Mouse (Mus musculus): ENCODE measurements at regions not wholly inside any gene's neighbourhood (a gene's known extent, or its start where the extent isn't known, plus 50 kb on each side); places are given as distances from the start of the nearest gene placed in this dataset.

DNA sequence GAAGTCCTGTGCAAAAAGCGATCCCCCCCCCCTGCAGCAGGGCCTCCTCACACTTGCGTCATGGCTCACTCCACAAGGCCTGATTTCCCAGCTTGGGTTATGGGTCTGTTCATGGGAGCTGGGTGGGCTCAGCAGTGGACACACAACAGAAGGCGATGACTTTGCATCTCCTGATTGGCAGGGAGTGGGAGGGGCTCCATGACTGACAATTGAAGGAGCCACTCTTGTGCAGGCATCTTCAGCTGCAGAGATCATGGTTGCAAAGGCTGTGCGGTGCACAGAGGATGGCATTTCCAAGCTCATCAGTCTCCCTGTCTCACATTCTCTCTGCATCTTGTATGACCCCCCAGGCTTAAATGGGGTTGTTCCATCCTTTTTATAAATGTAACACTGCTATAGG lies 84.3 kb upstream of the Acsl1 start:
- DNase-seq (ENCODE audit: low spot score) = no peak
- no peaks in the 10 kb centered on the region for H3K36me3 ChIP-seq (ENCODE audit: control insufficient read depth, insufficient read depth, low read length)
- H3K9ac ChIP-seq (ENCODE audit: low read length) = no peak overlapping the region
- H3K4me1 ChIP-seq (replicated peaks; ENCODE audit: control insufficient read depth, insufficient read depth, low read length) = no peaks in the 10 kb centered on the region
- no peak for ATAC-seq (replicated peaks; ENCODE audit: low FRiP score, low TSS enrichment, low read depth)
- no peak overlapping the region for H3K4me3 ChIP-seq (ENCODE audit: low read depth, low read length)
- WGBS = 70% methylated on average over 4 of the region's 4 CpGs
- H3K27ac ChIP-seq (ENCODE audit: low read depth) = no peak overlapping the region
- no peak overlapping the region for H3K4me2 ChIP-seq (ENCODE audit: low read length)
- no peaks in the 10 kb centered on the region for H3K9me3 ChIP-seq (ENCODE audit: control insufficient read depth, low read length)
- H3K27me3 ChIP-seq (replicated peaks; ENCODE audit: control insufficient read depth, insufficient read depth, low read length) = no peaks in the 10 kb centered on the region

DNA sequence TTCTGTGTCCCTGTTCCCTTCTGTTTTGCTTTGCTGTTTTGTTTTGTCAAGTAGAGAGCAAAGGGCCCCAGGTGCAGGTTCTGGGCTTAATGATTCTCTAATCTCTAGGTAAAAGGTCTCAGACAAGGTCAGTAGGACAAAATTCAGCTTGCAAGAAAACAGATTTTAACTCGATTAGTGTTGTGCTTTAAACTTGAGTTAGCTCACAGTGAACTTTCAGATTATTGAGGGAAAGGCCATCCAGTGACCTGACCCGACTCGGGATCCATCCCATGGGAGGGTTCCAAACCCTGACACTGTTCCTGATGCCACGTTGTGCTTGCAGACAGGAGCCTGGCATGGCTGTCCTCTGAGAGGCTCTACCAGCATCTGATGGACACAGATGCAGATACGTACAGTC lies 83.8 kb upstream of the Acsl1 start:
- H3K27me3 ChIP-seq (replicated peaks; ENCODE audit: control insufficient read depth, insufficient read depth, low read length) = no peaks in the 10 kb centered on the region
- no peaks in the 10 kb centered on the region for H3K4me1 ChIP-seq (replicated peaks; ENCODE audit: control insufficient read depth, insufficient read depth, low read length)
- H3K4me2 ChIP-seq (ENCODE audit: low read length) = no peak overlapping the region
- DNase-seq (ENCODE audit: low spot score) (no peak), ATAC-seq (replicated peaks; ENCODE audit: low FRiP score, low TSS enrichment, low read depth) (no peak)
- no peak overlapping the region for H3K4me3 ChIP-seq (ENCODE audit: low read depth, low read length)
- H3K36me3 ChIP-seq (ENCODE audit: control insufficient read depth, insufficient read depth, low read length) = no peaks in the 10 kb centered on the region
- WGBS = 75% methylated on average over 5 of the region's 5 CpGs
- H3K9me3 ChIP-seq (ENCODE audit: control insufficient read depth, low read length) = no peaks in the 10 kb centered on the region
- no peak overlapping the region for H3K9ac ChIP-seq (ENCODE audit: low read length)
- no peak overlapping the region for H3K27ac ChIP-seq (ENCODE audit: low read depth)

DNA sequence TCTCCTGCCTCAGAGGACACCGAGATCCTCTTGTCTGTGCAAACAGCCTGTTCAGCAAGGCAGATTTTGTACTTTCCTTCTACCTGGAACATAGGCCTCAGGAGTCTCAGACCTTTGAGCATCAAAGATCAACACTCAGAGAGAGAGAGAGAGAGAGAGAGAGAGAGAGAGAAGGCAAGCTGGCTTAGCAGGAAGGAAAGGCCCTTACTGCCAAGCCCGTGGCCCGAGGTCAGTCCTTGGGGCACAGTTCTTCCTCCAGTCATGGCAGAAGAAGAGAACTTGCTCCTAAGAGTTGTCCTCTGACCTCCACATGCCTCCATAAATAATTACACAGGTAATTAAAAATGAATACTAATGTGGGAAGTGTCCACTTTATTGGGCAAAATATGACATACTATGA lies 82.4 kb upstream of the Acsl1 start:
- no peaks in the 10 kb centered on the region for H3K36me3 ChIP-seq (ENCODE audit: control insufficient read depth, insufficient read depth, low read length)
- no peaks in the 10 kb centered on the region for H3K4me1 ChIP-seq (replicated peaks; ENCODE audit: control insufficient read depth, insufficient read depth, low read length)
- H3K27ac ChIP-seq (ENCODE audit: low read depth) = no peak overlapping the region
- no peak overlapping the region for H3K9ac ChIP-seq (ENCODE audit: low read length)
- no peak overlapping the region for H3K4me3 ChIP-seq (ENCODE audit: low read depth, low read length)
- no peak for DNase-seq (ENCODE audit: low spot score)
- no peak overlapping the region for H3K4me2 ChIP-seq (ENCODE audit: low read length)
- 77% methylated on average over 3 of the region's 3 CpGs for WGBS
- no peaks in the 10 kb centered on the region for H3K27me3 ChIP-seq (replicated peaks; ENCODE audit: control insufficient read depth, insufficient read depth, low read length)
- H3K9me3 ChIP-seq (ENCODE audit: control insufficient read depth, low read length) = no peaks in the 10 kb centered on the region
- ATAC-seq (replicated peaks; ENCODE audit: low FRiP score, low TSS enrichment, low read depth) = no peak

DNA sequence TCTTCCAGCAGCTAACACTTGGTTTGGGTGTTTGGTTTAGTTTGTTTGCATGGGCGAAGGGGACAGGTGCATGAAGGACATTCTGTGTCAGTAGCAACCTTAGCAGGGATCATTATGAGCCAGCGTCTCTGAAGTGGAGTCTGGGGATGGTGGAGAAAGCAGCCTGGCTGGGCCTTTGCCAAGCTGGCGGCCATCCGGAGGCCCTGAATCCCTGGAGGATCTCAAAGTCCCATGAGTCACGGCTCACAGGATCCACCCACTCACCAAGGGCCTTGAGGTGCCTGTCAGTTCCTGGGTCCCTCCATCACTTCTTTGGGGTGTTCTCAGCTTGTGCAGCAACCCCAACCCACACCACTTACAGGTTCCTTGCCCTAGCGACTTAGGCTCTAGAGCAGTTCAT lies 80.4 kb upstream of the Acsl1 start:
- no peak overlapping the region for H3K27ac ChIP-seq (ENCODE audit: low read depth)
- no peak overlapping the region for H3K9ac ChIP-seq (ENCODE audit: low read length)
- ATAC-seq (replicated peaks; ENCODE audit: low FRiP score, low TSS enrichment, low read depth) = no peak
- H3K9me3 ChIP-seq (ENCODE audit: control insufficient read depth, low read length) = no peaks in the 10 kb centered on the region
- no peaks in the 10 kb centered on the region for H3K4me1 ChIP-seq (replicated peaks; ENCODE audit: control insufficient read depth, insufficient read depth, low read length)
- H3K4me3 ChIP-seq (ENCODE audit: low read depth, low read length) = no peak overlapping the region
- H3K27me3 ChIP-seq (replicated peaks; ENCODE audit: control insufficient read depth, insufficient read depth, low read length) = no peaks in the 10 kb centered on the region
- H3K36me3 ChIP-seq (ENCODE audit: control insufficient read depth, insufficient read depth, low read length) = no peaks in the 10 kb centered on the region
- no peak for DNase-seq (ENCODE audit: low spot score)
- H3K4me2 ChIP-seq (ENCODE audit: low read length) = no peak overlapping the region
- 86% methylated on average over 6 of the region's 6 CpGs for WGBS

DNA sequence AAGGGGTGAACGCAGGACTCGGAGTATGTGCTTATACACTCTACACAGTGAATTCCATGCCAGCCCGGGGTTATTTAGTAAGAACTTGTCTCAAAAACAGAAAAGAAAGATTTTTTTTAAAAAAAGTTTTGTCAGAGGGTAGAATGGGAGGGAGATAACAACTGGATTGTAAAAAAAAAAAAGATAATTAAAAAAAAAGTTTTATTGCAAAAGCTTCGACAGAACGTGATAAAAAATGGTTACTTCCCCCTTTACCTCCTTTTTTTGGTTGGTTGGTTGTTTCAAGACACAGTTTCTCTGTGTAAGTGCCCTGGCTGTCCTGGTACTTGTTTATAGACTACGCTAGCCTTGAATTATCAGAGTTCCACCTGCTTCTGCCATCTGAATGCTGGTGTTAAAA lies 79.2 kb upstream of the Acsl1 start:
- no peak overlapping the region for H3K27ac ChIP-seq (ENCODE audit: low read depth)
- H3K36me3 ChIP-seq (ENCODE audit: control insufficient read depth, insufficient read depth, low read length) = no peaks in the 10 kb centered on the region
- H3K27me3 ChIP-seq (replicated peaks; ENCODE audit: control insufficient read depth, insufficient read depth, low read length) = no peaks in the 10 kb centered on the region
- no peak for DNase-seq (ENCODE audit: low spot score)
- no peak overlapping the region for H3K4me3 ChIP-seq (ENCODE audit: low read depth, low read length)
- 80% methylated on average over 6 of the region's 6 CpGs for WGBS
- no peak overlapping the region for H3K9ac ChIP-seq (ENCODE audit: low read length)
- H3K4me2 ChIP-seq (ENCODE audit: low read length) = no peak overlapping the region
- no peaks in the 10 kb centered on the region for H3K4me1 ChIP-seq (replicated peaks; ENCODE audit: control insufficient read depth, insufficient read depth, low read length)
- no peak for ATAC-seq (replicated peaks; ENCODE audit: low FRiP score, low TSS enrichment, low read depth)
- H3K9me3 ChIP-seq (ENCODE audit: control insufficient read depth, low read length) = no peaks in the 10 kb centered on the region

DNA sequence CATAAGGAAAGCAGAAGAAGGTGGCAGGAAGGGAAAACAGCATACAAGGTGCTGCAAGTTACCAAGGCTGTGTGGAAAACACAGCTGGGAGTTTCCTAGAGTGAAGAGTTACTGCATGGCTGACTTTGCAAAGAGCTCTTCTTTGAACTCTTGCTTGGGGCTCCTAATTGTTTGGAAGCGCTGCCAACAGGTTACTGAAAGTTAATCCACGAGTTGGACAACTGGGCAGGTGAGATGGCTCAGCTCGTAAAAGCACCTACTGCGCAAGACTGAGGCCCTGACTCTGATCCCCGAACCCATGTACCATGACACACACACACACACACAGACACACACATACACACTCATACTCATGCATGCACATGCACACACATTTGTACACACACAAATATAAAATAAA lies 77.5 kb upstream of the Acsl1 start:
- no peak for DNase-seq (ENCODE audit: low spot score)
- ATAC-seq (replicated peaks; ENCODE audit: low FRiP score, low TSS enrichment, low read depth) = no peak
- H3K36me3 ChIP-seq (ENCODE audit: control insufficient read depth, insufficient read depth, low read length) = no peaks in the 10 kb centered on the region
- H3K27me3 ChIP-seq (replicated peaks; ENCODE audit: control insufficient read depth, insufficient read depth, low read length) = no peaks in the 10 kb centered on the region
- WGBS = 91% methylated on average over 5 of the region's 5 CpGs
- H3K27ac ChIP-seq (ENCODE audit: low read depth) = no peak overlapping the region
- H3K4me1 ChIP-seq (replicated peaks; ENCODE audit: control insufficient read depth, insufficient read depth, low read length) = no peaks in the 10 kb centered on the region
- H3K9ac ChIP-seq (ENCODE audit: low read length) = no peak overlapping the region
- H3K9me3 ChIP-seq (ENCODE audit: control insufficient read depth, low read length) = no peaks in the 10 kb centered on the region
- no peak overlapping the region for H3K4me2 ChIP-seq (ENCODE audit: low read length)
- H3K4me3 ChIP-seq (ENCODE audit: low read depth, low read length) = no peak overlapping the region

DNA sequence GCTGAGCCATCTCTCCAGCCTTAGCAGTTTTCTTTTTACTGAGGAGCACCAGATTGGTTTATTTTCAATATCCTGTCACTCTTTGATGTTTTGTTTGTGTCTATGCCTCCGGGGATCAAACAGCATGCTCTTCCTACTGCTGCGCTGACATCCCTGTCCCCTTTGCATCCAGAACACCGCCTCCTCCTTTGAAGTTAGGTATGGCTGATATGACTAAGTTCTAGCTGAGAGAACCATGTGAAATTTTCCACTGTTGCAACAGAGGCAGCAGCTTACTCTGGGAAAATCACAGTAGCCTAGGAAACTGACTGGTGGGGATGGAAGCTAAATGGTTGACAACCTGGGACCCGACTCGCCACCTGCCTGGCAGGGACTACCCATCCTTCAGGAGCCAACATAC lies 76.1 kb upstream of the Acsl1 start:
- no peak overlapping the region for H3K4me2 ChIP-seq (ENCODE audit: low read length)
- H3K9me3 ChIP-seq (ENCODE audit: control insufficient read depth, low read length) = no peaks in the 10 kb centered on the region
- WGBS = 81% methylated on average over 5 of the region's 5 CpGs
- no peak overlapping the region for H3K9ac ChIP-seq (ENCODE audit: low read length)
- H3K4me3 ChIP-seq (ENCODE audit: low read depth, low read length) = no peak overlapping the region
- no peaks in the 10 kb centered on the region for H3K27me3 ChIP-seq (replicated peaks; ENCODE audit: control insufficient read depth, insufficient read depth, low read length)
- H3K27ac ChIP-seq (ENCODE audit: low read depth) = no peak overlapping the region
- H3K4me1 ChIP-seq (replicated peaks; ENCODE audit: control insufficient read depth, insufficient read depth, low read length) = no peaks in the 10 kb centered on the region
- H3K36me3 ChIP-seq (ENCODE audit: control insufficient read depth, insufficient read depth, low read length) = no peaks in the 10 kb centered on the region
- ATAC-seq (replicated peaks; ENCODE audit: low FRiP score, low TSS enrichment, low read depth) (no peak), DNase-seq (ENCODE audit: low spot score) (no peak)

DNA sequence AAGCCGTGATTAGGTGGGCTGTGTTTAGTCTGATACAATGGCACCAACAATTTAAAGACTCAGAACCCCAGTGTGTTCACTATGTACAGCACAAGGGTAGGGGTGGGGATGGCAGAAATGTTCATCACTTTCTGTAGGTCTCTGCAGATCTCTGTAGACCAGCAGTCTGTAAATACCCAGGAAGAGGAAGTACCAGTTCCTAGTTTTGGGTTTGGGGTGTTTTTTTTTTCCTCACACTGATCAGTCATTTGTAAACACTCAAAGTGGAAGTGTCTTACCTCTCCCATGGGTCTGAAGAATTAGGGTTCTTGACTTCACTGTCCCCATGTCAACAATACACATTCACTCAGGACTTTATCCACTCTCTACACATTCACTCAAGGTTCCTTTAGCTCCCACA lies 75.5 kb upstream of the Acsl1 start:
- H3K4me1 ChIP-seq (replicated peaks; ENCODE audit: control insufficient read depth, insufficient read depth, low read length) = no peaks in the 10 kb centered on the region
- DNase-seq (ENCODE audit: low spot score) (no peak), ATAC-seq (replicated peaks; ENCODE audit: low FRiP score, low TSS enrichment, low read depth) (no peak)
- no peaks in the 10 kb centered on the region for H3K36me3 ChIP-seq (ENCODE audit: control insufficient read depth, insufficient read depth, low read length)
- H3K27me3 ChIP-seq (replicated peaks; ENCODE audit: control insufficient read depth, insufficient read depth, low read length) = no peaks in the 10 kb centered on the region
- H3K4me3 ChIP-seq (ENCODE audit: low read depth, low read length) = no peak overlapping the region
- H3K9me3 ChIP-seq (ENCODE audit: control insufficient read depth, low read length) = no peaks in the 10 kb centered on the region
- WGBS = 78% methylated on average over 1 of the region's 1 CpGs
- no peak overlapping the region for H3K27ac ChIP-seq (ENCODE audit: low read depth)
- no peak overlapping the region for H3K9ac ChIP-seq (ENCODE audit: low read length)
- no peak overlapping the region for H3K4me2 ChIP-seq (ENCODE audit: low read length)

DNA sequence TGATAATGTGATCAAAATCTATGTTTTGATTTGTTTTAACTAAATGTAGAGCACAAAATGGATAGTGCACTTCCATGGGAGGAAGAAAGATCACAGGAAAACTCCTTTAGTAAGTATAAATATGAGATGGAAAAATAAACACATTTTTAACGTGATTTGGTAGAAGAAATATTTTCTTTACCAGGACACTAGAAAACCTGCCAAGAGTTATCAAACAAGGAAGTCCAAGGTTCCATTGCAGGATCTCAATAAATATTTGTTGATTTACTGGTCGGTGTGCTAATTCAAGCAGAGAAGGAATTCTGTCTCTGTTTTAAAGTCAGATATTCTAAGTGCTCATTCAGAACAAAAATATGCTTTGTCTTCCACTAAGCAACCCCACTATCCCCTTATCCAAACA lies 73.8 kb upstream of the Acsl1 start:
- WGBS = 44% methylated on average over 2 of the region's 2 CpGs

More for the DNA sequence above, 73.8 kb upstream of the Acsl1 start:
- H3K9me3 ChIP-seq (ENCODE audit: control insufficient read depth, low read length) = no peaks in the 10 kb centered on the region
- H3K9ac ChIP-seq (ENCODE audit: low read length) = no peak overlapping the region
- H3K27me3 ChIP-seq (replicated peaks; ENCODE audit: control insufficient read depth, insufficient read depth, low read length) = no peaks in the 10 kb centered on the region
- no peak overlapping the region for H3K27ac ChIP-seq (ENCODE audit: low read depth)
- DNase-seq (ENCODE audit: low spot score) = no peak
- no peak for ATAC-seq (replicated peaks; ENCODE audit: low FRiP score, low TSS enrichment, low read depth)
- no peaks in the 10 kb centered on the region for H3K36me3 ChIP-seq (ENCODE audit: control insufficient read depth, insufficient read depth, low read length)
- no peak overlapping the region for H3K4me3 ChIP-seq (ENCODE audit: low read depth, low read length)
- H3K4me2 ChIP-seq (ENCODE audit: low read length) = no peak overlapping the region
- no peaks in the 10 kb centered on the region for H3K4me1 ChIP-seq (replicated peaks; ENCODE audit: control insufficient read depth, insufficient read depth, low read length)

Measured in intestine, embryonic 14.5 days (tissue).